Mouse (Mus musculus): ENCODE results near the gene Tm4sf1. TPM values are rescaled to one million over a fixed set of nuclear protein-coding genes. Genes with fewer than 3 reads are reported as not detected.
A peak's percentile ranks its signal among the peaks of the same experiment; 100 is the strongest.

The Tm4sf1 gene
- polyA plus RNA-seq, 1 experiment from 2014 or later = 93.8 TPM

DNA sequence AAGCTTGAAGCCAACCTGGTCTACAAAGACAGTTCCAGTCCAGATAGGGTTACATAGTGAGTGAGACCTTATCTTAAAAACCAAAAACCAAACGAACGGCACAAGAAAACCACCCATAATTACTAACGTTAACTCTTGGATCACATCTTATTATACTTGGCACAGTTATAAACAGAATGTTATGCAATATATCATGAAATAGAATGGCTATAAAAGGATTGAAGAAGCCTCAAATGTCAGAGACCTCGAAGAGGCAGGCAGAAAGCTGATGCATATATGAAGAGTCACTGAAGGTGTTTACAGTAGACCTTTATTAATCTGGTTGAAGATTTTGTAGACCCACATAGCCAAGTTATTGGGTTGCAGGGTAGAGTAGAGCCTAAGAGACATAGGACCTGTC is 3.8 kb upstream of the Tm4sf1 start:
- Histone ChIP-seq H3K4me3 (ENCODE audit: low read depth, low read length) (no peak overlapping the region), H3K27me3 (replicated peaks; ENCODE audit: control insufficient read depth, insufficient read depth, low read length) (no peaks in the 10 kb centered on the region), H3K36me3 (ENCODE audit: control insufficient read depth, insufficient read depth, low read length) (no peaks in the 10 kb centered on the region), H3K9ac (ENCODE audit: low read depth, low read length) (no peak overlapping the region), H3K27ac (replicated peaks; ENCODE audit: low read depth, low read length) (no peak overlapping the region), H3K4me1 (ENCODE audit: control insufficient read depth, insufficient read depth, low read length) (peaks cover 19% of the 10 kb centered on the region; the same call in 1 of the 2 replicates), H3K4me2 (ENCODE audit: low read depth, low read length) (no peak overlapping the region), H3K9me3 (ENCODE audit: control insufficient read depth, low read length) (no peaks in the 10 kb centered on the region)
- ATAC-seq (ENCODE audit: low read depth) (no peak), DNase-seq (ENCODE audit: low spot score) (no peak)
- WGBS = 53% methylated on average over 4 of the region's 4 CpGs

DNA sequence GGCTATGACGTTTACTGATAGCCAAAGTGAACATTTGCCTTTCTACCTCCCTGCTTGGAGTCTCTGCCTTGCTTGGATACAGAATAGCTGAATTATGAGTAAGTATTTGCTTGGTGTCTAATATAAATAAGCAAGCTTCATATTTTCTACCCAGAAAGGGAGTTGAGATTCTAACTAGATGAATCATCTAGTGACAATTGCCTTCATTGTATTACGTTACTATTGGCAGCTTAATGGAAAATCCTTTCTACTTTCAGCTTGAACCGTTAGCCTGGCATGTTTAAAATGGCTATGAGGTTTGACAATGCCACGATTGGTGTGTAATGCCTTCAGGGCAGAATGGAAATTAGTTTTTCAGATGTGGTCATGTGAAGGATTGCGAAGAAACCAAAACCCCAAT is 2.7 kb upstream of the Tm4sf1 start:
- ATAC-seq (ENCODE audit: low read depth) (no peak), DNase-seq (ENCODE audit: low spot score) (peak; percentile 43)
- Histone ChIP-seq H3K27me3 (replicated peaks; ENCODE audit: control insufficient read depth, insufficient read depth, low read length) (no peaks in the 10 kb centered on the region), H3K4me2 (ENCODE audit: low read depth, low read length) (no peak overlapping the region), H3K9me3 (ENCODE audit: control insufficient read depth, low read length) (no peaks in the 10 kb centered on the region), H3K9ac (ENCODE audit: low read depth, low read length) (no peak overlapping the region), H3K4me3 (ENCODE audit: low read depth, low read length) (no peak overlapping the region), H3K36me3 (ENCODE audit: control insufficient read depth, insufficient read depth, low read length) (no peaks in the 10 kb centered on the region), H3K4me1 (ENCODE audit: control insufficient read depth, insufficient read depth, low read length) (peaks cover 19% of the 10 kb centered on the region; the same call in 1 of the 2 replicates), H3K27ac (replicated peaks; ENCODE audit: low read depth, low read length) (no peak overlapping the region)
- WGBS = 29% methylated on average over 5 of the region's 5 CpGs

DNA sequence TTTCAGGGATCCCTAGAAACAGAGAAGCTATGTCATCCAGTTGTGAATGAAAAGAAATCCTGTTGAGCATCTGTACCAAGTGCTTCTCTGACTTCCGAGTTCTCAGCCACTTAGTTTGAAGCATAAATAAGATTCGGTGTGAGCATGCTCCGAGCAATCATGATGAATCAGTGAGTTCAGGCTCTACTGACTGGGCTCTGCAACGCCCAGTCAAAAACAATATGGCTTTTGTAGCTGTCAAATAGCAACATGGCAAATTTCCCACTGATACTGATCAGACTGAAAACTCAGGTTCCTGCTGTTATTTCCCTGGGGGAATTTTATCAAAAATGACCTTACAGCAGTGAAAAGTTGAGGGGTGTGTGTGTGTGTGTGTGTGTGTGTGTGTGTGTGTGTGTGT is 2.3 kb upstream of the Tm4sf1 start:
- DNase-seq (ENCODE audit: low spot score) (peak; percentile 73), ATAC-seq (ENCODE audit: low read depth) (0 out of 2 replicates have a peak, but pooled peaks have one; percentile 55)
- Histone ChIP-seq H3K4me1 (ENCODE audit: control insufficient read depth, insufficient read depth, low read length) (peaks cover 19% of the 10 kb centered on the region; the same call in 1 of the 2 replicates), H3K9me3 (ENCODE audit: control insufficient read depth, low read length) (no peaks in the 10 kb centered on the region), H3K9ac (ENCODE audit: low read depth, low read length) (no peak overlapping the region), H3K4me3 (ENCODE audit: low read depth, low read length) (no peak overlapping the region), H3K36me3 (ENCODE audit: control insufficient read depth, insufficient read depth, low read length) (no peaks in the 10 kb centered on the region), H3K27me3 (replicated peaks; ENCODE audit: control insufficient read depth, insufficient read depth, low read length) (no peaks in the 10 kb centered on the region), H3K27ac (replicated peaks; ENCODE audit: low read depth, low read length) (no peak overlapping the region), H3K4me2 (ENCODE audit: low read depth, low read length) (no peak overlapping the region)
- 31% methylated on average over 4 of the region's 4 CpGs for WGBS

GRCm38 (mm10) chr3:57303486-57303885 is 1.7 kb upstream of the Tm4sf1 start:
- no peak overlapping the region for H3K4me3 ChIP-seq (ENCODE audit: low read depth, low read length)
- no peaks in the 10 kb centered on the region for H3K27me3 ChIP-seq (replicated peaks; ENCODE audit: control insufficient read depth, insufficient read depth, low read length)
- ATAC-seq (ENCODE audit: low read depth) = no peak
- no peak overlapping the region for H3K9ac ChIP-seq (ENCODE audit: low read depth, low read length)
- H3K9me3 ChIP-seq (ENCODE audit: control insufficient read depth, low read length) = no peaks in the 10 kb centered on the region
- H3K36me3 ChIP-seq (ENCODE audit: control insufficient read depth, insufficient read depth, low read length) = no peaks in the 10 kb centered on the region
- 31% methylated on average over 3 of the region's 3 CpGs for WGBS
- DNase-seq (ENCODE audit: low spot score) = no peak
- H3K27ac ChIP-seq (replicated peaks; ENCODE audit: low read depth, low read length) = peak overlapping the region; percentile 17; the same call in 1 of the 2 replicates
- H3K4me1 ChIP-seq (ENCODE audit: control insufficient read depth, insufficient read depth, low read length) = peaks cover 19% of the 10 kb centered on the region; the same call in 1 of the 2 replicates
- H3K4me2 ChIP-seq (ENCODE audit: low read depth, low read length) = no peak overlapping the region

GRCm38 (mm10) chr3:57302886-57303285 is 1.1 kb upstream of the Tm4sf1 start:
- no peaks in the 10 kb centered on the region for H3K27me3 ChIP-seq (replicated peaks; ENCODE audit: control insufficient read depth, insufficient read depth, low read length)
- DNase-seq (ENCODE audit: low spot score) (peak; percentile 4), ATAC-seq (ENCODE audit: low read depth) (no peak)
- no peak overlapping the region for H3K4me2 ChIP-seq (ENCODE audit: low read depth, low read length)
- 25% methylated on average over 2 of the region's 2 CpGs for WGBS
- H3K9ac ChIP-seq (ENCODE audit: low read depth, low read length) = no peak overlapping the region
- H3K36me3 ChIP-seq (ENCODE audit: control insufficient read depth, insufficient read depth, low read length) = no peaks in the 10 kb centered on the region
- H3K4me1 ChIP-seq (ENCODE audit: control insufficient read depth, insufficient read depth, low read length) = peaks cover 19% of the 10 kb centered on the region; the same call in 1 of the 2 replicates
- no peaks in the 10 kb centered on the region for H3K9me3 ChIP-seq (ENCODE audit: control insufficient read depth, low read length)
- H3K4me3 ChIP-seq (ENCODE audit: low read depth, low read length) = no peak overlapping the region
- H3K27ac ChIP-seq (replicated peaks; ENCODE audit: low read depth, low read length) = peak overlapping the region; percentile 17

DNA sequence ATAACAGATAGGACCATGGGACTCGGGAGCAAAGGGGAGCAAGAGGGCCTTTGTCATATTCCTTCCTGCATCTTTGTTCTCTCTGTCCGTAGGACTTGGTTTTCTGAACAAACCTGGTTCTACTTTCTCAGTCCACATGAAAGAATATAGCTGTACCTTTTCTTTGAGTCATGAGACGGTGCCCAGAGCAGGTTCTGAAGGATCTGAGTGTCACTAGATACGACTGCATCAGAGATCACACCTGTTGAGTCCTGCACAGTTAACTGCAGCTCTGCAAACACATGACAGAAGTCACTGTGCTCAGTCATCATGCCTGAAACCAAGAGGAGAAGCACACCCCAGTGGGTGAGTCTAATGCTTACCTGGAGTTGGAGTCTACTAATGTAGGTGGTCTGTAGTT is 422 bp downstream of the Tm4sf1 start:
- DNase-seq (ENCODE audit: low spot score) (no peak), ATAC-seq (ENCODE audit: low read depth) (no peak)
- peaks cover 19% of the 10 kb centered on the region; the same call in 1 of the 2 replicates for H3K4me1 ChIP-seq (ENCODE audit: control insufficient read depth, insufficient read depth, low read length)
- H3K4me3 ChIP-seq (ENCODE audit: low read depth, low read length) = no peak overlapping the region
- no peak overlapping the region for H3K4me2 ChIP-seq (ENCODE audit: low read depth, low read length)
- H3K9me3 ChIP-seq (ENCODE audit: control insufficient read depth, low read length) = no peaks in the 10 kb centered on the region
- no peak overlapping the region for H3K27ac ChIP-seq (replicated peaks; ENCODE audit: low read depth, low read length)
- no peaks in the 10 kb centered on the region for H3K36me3 ChIP-seq (ENCODE audit: control insufficient read depth, insufficient read depth, low read length)
- H3K27me3 ChIP-seq (replicated peaks; ENCODE audit: control insufficient read depth, insufficient read depth, low read length) = no peaks in the 10 kb centered on the region
- WGBS = 83% methylated on average over 4 of the region's 4 CpGs
- no peak overlapping the region for H3K9ac ChIP-seq (ENCODE audit: low read depth, low read length)

- H3K4me3 ChIP-seq (ENCODE audit: low read depth, low read length) = no peak overlapping the region
- peaks cover 19% of the 10 kb centered on the region for H3K4me1 ChIP-seq (ENCODE audit: control insufficient read depth, insufficient read depth, low read length)
- WGBS = 79% methylated on average over 2 of the region's 2 CpGs
- ATAC-seq (ENCODE audit: low read depth) (no peak), DNase-seq (ENCODE audit: low spot score) (no peak)
- no peaks in the 10 kb centered on the region for H3K27me3 ChIP-seq (replicated peaks; ENCODE audit: control insufficient read depth, insufficient read depth, low read length)
- H3K4me2 ChIP-seq (ENCODE audit: low read depth, low read length) = no peak overlapping the region
- H3K27ac ChIP-seq (replicated peaks; ENCODE audit: low read depth, low read length) = no peak overlapping the region
- H3K9ac ChIP-seq (ENCODE audit: low read depth, low read length) = no peak overlapping the region
- H3K36me3 ChIP-seq (ENCODE audit: control insufficient read depth, insufficient read depth, low read length) = no peaks in the 10 kb centered on the region
- no peaks in the 10 kb centered on the region for H3K9me3 ChIP-seq (ENCODE audit: control insufficient read depth, low read length)
Observed at GRCm38 (mm10) chr3:57297991-57298390, 3.8 kb downstream of the Tm4sf1 start.

DNA sequence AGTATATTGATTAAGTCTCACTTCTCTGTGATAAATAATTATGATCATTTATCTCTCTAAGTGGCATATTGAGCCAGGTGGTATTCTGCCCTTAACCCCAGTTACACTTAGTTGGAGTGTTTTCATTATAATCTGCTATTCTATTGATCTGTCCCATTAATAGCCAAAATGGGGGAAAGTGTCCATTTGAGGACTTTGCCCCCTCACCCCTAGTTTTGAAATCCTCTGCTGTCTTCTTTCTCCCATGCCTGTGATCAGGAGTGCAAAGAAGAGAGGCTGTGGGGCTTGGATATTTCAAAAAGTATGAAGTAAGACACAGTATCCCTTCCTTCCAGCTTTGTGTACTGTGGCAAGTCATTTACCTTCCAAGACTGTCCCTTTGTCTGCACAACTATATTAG is 5.2 kb downstream of the Tm4sf1 start:
- Histone ChIP-seq H3K9ac (ENCODE audit: low read depth, low read length) (no peak overlapping the region), H3K4me1 (ENCODE audit: control insufficient read depth, insufficient read depth, low read length) (peaks cover 18% of the 10 kb centered on the region), H3K36me3 (ENCODE audit: control insufficient read depth, insufficient read depth, low read length) (no peaks in the 10 kb centered on the region), H3K27me3 (replicated peaks; ENCODE audit: control insufficient read depth, insufficient read depth, low read length) (no peaks in the 10 kb centered on the region), H3K27ac (replicated peaks; ENCODE audit: low read depth, low read length) (no peak overlapping the region), H3K4me3 (ENCODE audit: low read depth, low read length) (no peak overlapping the region), H3K9me3 (ENCODE audit: control insufficient read depth, low read length) (no peaks in the 10 kb centered on the region), H3K4me2 (ENCODE audit: low read depth, low read length) (no peak overlapping the region)
- DNase-seq (ENCODE audit: low spot score) (no peak), ATAC-seq (ENCODE audit: low read depth) (no peak)

GRCm38 (mm10) chr3:57295631-57296030 is 6.2 kb downstream of the Tm4sf1 start:
- Histone ChIP-seq H3K27me3 (replicated peaks; ENCODE audit: control insufficient read depth, insufficient read depth, low read length) (no peaks in the 10 kb centered on the region), H3K9ac (ENCODE audit: low read depth, low read length) (no peak overlapping the region), H3K9me3 (ENCODE audit: control insufficient read depth, low read length) (no peaks in the 10 kb centered on the region), H3K4me1 (ENCODE audit: control insufficient read depth, insufficient read depth, low read length) (peaks cover 18% of the 10 kb centered on the region), H3K36me3 (ENCODE audit: control insufficient read depth, insufficient read depth, low read length) (no peaks in the 10 kb centered on the region), H3K4me3 (ENCODE audit: low read depth, low read length) (no peak overlapping the region), H3K4me2 (ENCODE audit: low read depth, low read length) (no peak overlapping the region), H3K27ac (replicated peaks; ENCODE audit: low read depth, low read length) (peak overlapping the region; percentile 59; the same call in 1 of the 2 replicates)
- no peak for ATAC-seq (ENCODE audit: low read depth)
- 74% methylated on average over 4 of the region's 4 CpGs for WGBS
- DNase-seq (ENCODE audit: low spot score) = no peak

Data from embryonic facial prominence, embryonic 14.5 days (tissue).